Mouse (Mus musculus): ENCODE measurements around the gene Pptc7.

Gene Pptc7

DNA sequence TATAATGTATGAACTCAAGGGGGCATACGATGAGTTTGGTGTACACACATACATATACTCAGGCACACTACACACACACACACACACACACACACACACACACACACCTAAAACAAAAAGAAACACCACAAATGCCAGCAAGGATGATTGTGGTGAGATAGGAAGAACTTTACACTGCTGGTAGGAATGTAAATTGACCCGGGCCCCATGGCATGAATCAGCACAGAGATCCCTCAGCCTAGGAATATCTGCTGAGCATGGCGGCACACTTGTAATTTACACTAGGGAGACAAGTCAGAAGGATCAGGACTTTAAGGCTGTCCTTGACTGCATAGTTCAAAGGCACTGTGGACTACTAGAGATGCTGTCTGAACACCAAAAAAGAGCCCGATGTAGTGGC lies 46.1 kb downstream of the Pptc7 start:
- no peak for DNase-seq (ENCODE audit: low spot score)

DNA sequence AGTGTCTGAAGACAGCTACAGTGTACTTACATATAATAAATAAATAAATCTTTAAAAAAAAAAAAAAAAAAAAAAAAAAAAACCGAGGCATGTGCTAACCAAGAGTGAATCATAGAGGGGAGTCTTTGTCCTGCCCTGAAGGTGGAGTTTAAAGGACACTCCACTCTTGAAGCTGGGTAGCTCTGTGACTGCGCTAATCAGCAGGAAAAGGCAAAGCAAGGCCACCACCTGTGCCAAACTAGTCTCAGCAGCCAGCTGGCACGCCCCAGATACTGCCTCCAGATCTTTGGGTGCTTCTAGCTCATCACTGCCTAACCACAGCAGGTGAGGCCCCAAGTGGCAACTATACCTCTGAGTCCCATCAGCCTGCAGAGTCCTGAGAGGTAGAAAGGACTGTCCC lies 50.5 kb downstream of the Pptc7 start:
- DNase-seq (ENCODE audit: low spot score), result no peak

DNA sequence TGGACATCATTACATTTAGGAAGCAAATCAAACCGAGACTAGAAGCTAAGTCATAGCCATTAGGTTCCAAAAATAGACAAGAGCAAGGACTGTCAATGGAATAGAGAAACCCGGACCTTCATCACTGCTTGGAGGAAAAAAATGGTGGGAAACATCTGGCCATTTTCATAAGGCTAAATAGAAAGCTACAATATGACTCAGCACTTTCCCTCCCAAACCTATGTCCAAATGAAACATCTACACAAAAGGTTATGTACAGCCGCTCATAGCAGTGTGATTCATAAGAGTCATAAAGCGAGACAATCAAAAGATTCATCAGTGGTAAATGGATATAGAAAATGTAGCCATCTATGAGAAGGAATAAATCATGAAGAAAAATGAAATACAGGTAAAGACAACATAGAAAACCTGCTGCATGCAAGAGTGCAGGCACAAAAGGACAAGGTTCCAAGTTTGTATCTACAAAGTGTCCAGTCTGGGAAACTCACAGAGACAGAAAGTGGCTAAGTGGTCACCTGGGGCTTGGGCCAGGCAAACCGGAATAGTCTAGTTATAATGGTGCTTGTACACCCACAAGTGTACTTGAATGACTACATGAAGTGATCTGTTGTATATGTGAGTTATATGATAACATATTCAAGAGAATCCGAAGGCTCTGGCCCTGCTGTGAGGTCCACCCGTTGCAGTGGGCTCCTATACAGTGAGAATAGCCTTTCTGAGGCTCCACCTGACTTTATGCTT lies 52.6 kb downstream of the Pptc7 start:
- peak; percentile 31 for DNase-seq (ENCODE audit: low spot score)

DNA sequence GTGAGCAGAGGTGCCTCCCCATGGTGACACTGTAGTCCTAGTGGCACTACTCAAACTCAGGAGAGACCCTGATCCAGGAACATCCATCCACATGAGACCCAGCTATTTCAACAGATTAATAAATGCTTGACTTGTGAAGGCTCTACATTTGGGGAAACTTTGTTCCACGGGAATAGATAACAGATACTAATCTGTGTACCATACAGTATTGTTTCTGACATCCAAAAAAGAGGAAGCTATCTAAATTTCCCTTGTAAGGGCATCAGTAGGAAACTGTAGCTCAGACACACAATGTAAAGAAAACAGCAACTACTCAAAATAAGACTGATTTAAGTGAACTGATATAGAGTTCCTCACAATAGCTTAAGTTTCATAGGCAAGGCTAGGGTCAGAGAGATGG lies 58.7 kb downstream of the Pptc7 start:
- no peak for DNase-seq (ENCODE audit: low spot score)

DNA sequence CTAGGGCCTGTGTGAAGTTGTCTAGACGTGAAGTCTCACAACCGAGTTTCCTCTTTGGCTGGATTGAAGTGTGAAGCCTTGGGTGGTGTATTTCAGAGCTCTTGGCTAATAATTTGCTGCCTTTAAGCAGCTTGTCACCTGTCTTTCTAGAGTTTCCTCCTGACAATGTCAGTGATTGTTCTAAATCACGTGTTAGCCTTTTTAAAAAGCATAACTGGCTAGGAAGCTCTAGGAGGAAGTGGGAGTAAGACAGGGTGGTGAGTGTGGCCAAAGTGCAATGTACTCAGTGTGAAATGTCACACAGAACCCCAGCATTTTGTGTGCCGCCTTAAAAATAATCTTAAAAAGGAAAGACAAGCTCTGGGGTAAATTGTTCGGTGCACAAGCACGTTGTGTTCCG lies 59.6 kb downstream of the Pptc7 start:
- peak; percentile 23 for DNase-seq (ENCODE audit: low spot score)

DNA sequence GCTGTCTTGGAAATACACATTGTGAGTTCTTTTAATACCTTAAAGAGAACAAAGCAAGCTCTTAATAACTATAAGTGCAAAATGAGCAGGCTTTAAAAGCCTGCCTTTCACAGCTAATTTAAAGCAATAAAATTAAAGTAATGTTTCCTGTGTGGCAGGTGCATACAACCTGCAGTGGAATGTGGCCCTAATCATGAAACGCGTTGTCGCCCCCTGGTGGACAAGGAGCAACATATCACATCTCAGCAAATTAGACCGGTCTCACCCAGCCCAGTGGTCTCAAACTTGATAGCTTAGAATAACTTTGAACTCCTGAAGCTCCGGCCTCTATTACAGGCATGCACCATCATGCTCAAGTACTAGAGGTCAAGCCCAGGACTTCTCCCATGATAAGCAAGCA lies 60.1 kb downstream of the Pptc7 start:
- peak; percentile 77 for DNase-seq (ENCODE audit: low spot score)

DNA sequence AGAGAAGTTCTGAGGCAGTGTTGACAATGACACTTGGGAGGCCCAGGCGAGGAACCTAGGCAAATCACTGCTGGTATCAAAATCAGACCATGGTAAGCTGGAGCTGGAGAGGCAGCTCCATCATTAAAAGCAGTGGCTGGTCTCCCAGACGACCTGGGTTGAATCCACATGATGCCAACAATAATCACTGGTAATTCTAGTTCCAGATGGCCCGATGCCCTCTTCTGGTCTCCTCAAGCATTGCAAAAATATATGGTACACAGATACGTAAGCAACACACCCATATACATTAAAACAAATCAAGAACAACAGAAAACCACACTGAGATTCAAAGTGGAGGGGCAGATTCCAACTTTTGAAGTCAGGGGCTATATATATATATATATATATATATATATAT lies 61.6 kb downstream of the Pptc7 start:
- DNase-seq (ENCODE audit: low spot score), result no peak

DNA sequence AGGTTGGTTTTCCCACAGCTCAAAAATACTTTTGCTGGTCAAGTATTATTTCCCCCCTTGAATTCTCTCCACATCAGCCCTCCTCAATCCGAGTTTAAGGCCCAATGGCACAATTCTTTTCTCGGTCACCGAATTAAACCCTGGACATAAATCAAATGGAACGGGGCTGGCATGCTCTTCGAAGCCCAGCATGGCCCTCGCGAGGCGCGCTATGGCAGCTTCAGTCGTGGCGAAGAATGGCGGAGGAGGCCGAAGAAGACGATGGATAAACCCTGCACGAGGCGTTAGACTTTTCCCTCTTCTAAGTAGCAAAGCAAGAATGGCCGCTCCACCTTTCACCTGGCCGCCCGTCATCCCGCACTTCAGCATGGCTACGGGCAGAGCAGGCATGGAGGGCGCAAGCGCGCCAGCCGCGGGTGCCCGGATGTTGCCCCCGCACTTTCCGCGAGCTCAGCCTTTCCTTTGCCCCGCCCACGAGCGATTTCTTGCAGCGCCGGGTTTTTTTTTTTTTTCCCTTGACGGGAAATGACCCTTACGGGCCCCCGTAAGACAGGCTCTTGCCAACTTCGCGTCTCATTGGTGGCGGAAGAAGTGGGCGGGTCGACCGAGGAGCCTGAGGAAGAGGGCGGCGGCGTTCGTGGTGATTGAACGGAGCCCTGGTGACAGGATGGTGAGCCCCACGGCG lies 69.8 kb downstream of the Pptc7 start, which contains the start of the genes Rad9b and Vps29:
TSS of gene Rad9b (minus strand) at position 427 of the 685 bp plus-strand sequence.
TSS of gene Vps29 (plus strand) at position 563 of the 685 bp plus-strand sequence.
- peak; percentile 98 for DNase-seq (ENCODE audit: low spot score)

DNA sequence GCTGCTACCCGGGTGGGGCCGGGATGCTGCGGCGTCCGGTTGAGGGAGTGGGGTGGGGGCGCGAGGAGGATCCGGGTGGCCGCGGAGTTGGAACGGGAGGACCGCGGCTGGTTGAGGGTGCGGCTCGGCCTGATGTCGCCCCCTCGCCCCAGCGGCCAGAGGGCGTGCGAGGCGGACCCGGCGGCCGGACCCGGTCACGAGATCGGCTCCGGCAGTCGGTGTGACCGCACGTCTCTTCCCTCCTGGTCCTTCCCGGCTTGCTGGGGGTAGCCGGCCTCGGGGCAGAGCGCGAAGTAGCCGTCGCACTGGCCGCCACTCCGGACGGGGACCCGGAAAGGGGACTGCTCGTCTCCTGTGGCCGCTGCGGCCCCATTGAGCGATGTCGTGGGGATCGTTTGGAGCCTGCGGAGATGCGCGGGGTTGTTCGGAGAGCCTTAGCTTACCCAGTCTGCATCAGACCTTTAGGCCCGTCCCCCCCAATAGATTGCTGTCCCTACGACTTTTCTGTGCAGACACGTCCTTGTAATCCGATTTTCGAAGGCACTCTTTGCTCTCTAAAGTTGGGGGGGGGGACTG lies 70.4 kb downstream of the Pptc7 start:
- no peak for DNase-seq (ENCODE audit: low spot score)

DNA sequence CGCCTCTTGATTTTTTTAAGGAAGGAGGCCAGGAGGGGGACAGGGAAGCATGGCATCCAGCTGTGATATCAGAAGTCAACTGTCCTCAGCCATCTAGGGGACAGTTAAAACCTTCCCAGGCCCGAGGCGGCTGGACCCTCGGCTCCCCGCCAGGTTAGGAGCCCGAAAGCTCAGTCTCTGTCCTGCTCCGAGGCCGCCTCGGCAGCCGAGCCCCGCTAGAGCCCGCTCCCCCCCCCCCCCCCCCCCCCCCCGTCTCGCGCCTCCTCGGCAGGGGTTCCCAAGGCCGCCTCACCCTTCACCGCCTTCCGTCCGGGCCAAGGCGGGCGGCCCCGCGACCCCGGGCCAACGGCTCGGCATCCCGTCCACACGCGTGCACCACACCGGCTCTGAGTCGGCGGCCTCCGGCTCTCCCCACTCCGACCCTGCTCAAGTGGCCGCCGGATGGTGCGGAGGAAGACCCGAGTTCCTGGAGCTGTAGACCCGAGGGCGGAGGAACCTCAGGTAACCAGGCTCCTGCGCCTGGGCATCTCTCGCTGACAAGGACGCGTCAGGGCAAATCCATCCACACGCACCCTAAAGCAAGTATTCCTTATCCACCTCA lies 87.5 kb downstream of the Pptc7 start, which contains the start of gene Gpn3:
TSS of gene Gpn3 (plus strand) at position 286 of the 601 bp plus-strand sequence.
- no peak for DNase-seq (ENCODE audit: low spot score)

DNA sequence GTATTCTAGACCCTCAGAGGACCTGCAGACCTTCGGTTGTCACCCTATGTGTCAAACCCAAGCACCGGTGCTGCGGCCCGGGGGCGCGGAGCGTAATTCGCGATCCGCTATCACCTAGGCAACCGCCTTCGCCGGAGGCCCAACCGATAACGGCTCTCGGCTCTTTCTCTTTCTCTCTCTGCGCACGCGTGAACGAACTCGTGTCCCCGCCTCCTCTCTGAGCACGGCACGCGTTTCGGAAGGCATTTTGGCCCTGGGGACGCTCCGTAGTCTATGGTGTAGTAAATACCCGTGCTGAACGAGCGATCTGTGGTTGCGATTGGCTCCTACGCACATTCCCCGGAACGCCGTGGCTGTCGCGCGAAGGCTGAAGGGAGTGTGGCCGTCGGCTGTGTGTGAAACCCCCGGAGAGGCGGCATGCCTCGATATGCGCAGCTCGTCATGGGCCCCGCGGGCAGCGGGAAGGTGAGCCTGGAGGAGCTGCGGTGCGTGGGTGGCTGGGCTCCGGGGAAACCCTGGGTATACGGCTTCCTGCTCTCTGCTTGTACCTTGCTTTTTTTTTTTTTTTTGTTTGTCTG lies 88.1 kb downstream of the Pptc7 start, which contains the start of gene Fam216a:
TSS of gene Fam216a (minus strand) at position 173 of the 578 bp plus-strand sequence.
- DNase-seq (ENCODE audit: low spot score), result peak; percentile 99

DNA sequence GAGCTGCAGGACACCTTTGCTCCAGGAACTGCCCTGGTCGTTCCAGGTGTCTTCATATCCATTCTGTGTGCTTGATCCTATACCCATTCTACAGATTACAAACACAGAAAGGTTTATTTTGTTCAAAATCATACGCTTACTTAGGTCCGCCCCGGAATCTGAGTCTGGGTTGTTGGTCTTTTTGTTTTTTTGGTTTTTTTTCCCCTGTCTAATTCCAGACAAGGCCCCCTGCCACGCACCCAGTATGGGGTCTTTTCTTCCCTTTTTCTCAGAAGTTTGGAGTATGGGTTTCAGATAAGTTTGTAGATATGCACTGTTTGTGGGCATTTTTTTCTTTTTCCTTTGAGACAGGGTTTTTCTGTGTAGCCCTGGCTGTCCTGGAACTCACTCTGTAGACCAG lies 88.7 kb downstream of the Pptc7 start:
- DNase-seq (ENCODE audit: low spot score), result no peak

Measured in lung, postnatal 25 days (tissue).